8 mouse cellular contexts compared by ENCODE assay signal in genomic region chr2:31472406-31473065, GRCm38 (mm10). TPM values are rescaled to one million over a fixed set of nuclear protein-coding genes. Genes with fewer than 3 reads are reported as not detected.
A peak's percentile ranks its signal among the peaks of the same experiment; 100 is the strongest.
DNase-seq lines count a peak whose midpoint lies in the region; ATAC-seq and TF ChIP-seq lines count a peak whose summit lies in the region.

No protein-coding gene starts in this region.

- no peak for TF ChIP-seq POLR2A in heart, adult 2 months (IDR thresholded peaks at IDR 0.05; ENCODE audit: insufficient read depth, low read depth, low read length)
- TF ChIP-seq POLR2A in thymus, adult 2 months (IDR thresholded peaks at IDR 0.05; ENCODE audit: control insufficient read depth, extremely low read depth, insufficient read depth, low read length, poor library complexity) = no peak

- TF ChIP-seq EP300 in heart, adult 2 months (IDR thresholded peaks at IDR 0.05; ENCODE audit: insufficient read depth, low read depth, low read length) = no peak

- peak overlapping the region; percentile 72 for H3K4me2 ChIP-seq in liver, embryonic 15.5 days

- no peaks in the 10 kb centered on the region for H3K79me2 ChIP-seq in heart, adult 2 months (replicated peaks; ENCODE audit: control insufficient read depth, insufficient read depth, low read length)

- no peaks in the 10 kb centered on the region; the same call in 1 of the 2 replicates for H3K4me1 ChIP-seq in heart, adult 2 months (ENCODE audit: control insufficient read depth, insufficient read depth, low read length)
- peaks cover 22% of the 10 kb centered on the region for H3K4me1 ChIP-seq in thymus, adult 2 months (replicated peaks; ENCODE audit: control insufficient read depth, insufficient read depth, low read length)
- peaks cover 34% of the 10 kb centered on the region for H3K4me1 ChIP-seq in liver, embryonic 15.5 days (replicated peaks)

- H3K9me3 ChIP-seq in liver, embryonic 15.5 days (replicated peaks) = no peaks in the 10 kb centered on the region

- H3K4me3 ChIP-seq in heart, adult 2 months = no peak overlapping the region
- no peak overlapping the region for H3K4me3 ChIP-seq in thymus, adult 2 months (ENCODE audit: control insufficient read depth, insufficient read depth, low read length)
- peak overlapping the region; percentile 56 for H3K4me3 ChIP-seq in liver, embryonic 15.5 days (replicated peaks)

- ATAC-seq in liver, embryonic 15.5 days (ENCODE audit: insufficient read depth) = no peak

- H3K27me3 ChIP-seq in heart, adult 2 months (ENCODE audit: control insufficient read depth, insufficient read depth, low read length) = no peaks in the 10 kb centered on the region
- no peaks in the 10 kb centered on the region for H3K27me3 ChIP-seq in thymus, adult 2 months (ENCODE audit: control insufficient read depth, insufficient read depth, low read length)
- peaks cover 31% of the 10 kb centered on the region; the same call in 1 of the 2 replicates for H3K27me3 ChIP-seq in liver, embryonic 15.5 days

- H3K36me3 ChIP-seq in heart, adult 2 months (ENCODE audit: control insufficient read depth, insufficient read depth, low read length) = no peaks in the 10 kb centered on the region
- H3K36me3 ChIP-seq in thymus, adult 2 months (ENCODE audit: control insufficient read depth, insufficient read depth, low read length) = no peaks in the 10 kb centered on the region
- peaks cover 24% of the 10 kb centered on the region for H3K36me3 ChIP-seq in liver, embryonic 15.5 days (replicated peaks)

- no peak overlapping the region for H3K9ac ChIP-seq in heart, adult 2 months (ENCODE audit: low read depth, low read length)
- H3K9ac ChIP-seq in liver, embryonic 15.5 days = no peak overlapping the region

- DNase-seq in heart, adult 8-10 months (ENCODE audit: low spot score) = peak; percentile 60
- no peak for DNase-seq in heart, adult 2 months
- peak; percentile 73 for DNase-seq in thymus, adult 2 months
- no peak for DNase-seq in thymus, adult 18-20 months
- DNase-seq in embryo, embryonic 10.5 days (ENCODE audit: low spot score) = peak; percentile 77
- peak; percentile 61 to 72 for DNase-seq in spleen, postnatal 36 days (ENCODE audit: low spot score in 2 of 2)
- DNase-seq in cerebellum, adult 8-10 months = no peak

- TF ChIP-seq CTCF in heart, adult 2 months (IDR thresholded peaks at IDR 0.05) = no peak; the same call in 1 of the 2 replicates
- TF ChIP-seq CTCF in thymus, adult 2 months (IDR thresholded peaks at IDR 0.05; ENCODE audit: borderline replicate concordance, control insufficient read depth, extremely low read depth, insufficient read depth, low read length, poor library complexity) = no peak

- intact Hi-C loops in heart, adult 2 months (cut with DNase I) = loop anchor here (1.0 kb wide), 1 partner anchor 37 kb away; no protein-coding TSS in a partner anchor

- 35% methylated on average over 10 of the region's 10 CpGs for WGBS in heart, adult 2 months
- 65% methylated on average over 10 of the region's 10 CpGs for WGBS in thymus, adult 2 months
- WGBS in liver, embryonic 15.5 days (ENCODE audit: insufficient replicate concordance) = 36% methylated on average over 10 of the region's 10 CpGs

- H3K27ac ChIP-seq in heart, adult 2 months = no peak overlapping the region
- H3K27ac ChIP-seq in thymus, adult 2 months (ENCODE audit: control insufficient read depth, insufficient read depth, low read length) = no peak overlapping the region
- no peak overlapping the region for H3K27ac ChIP-seq in liver, embryonic 15.5 days (replicated peaks)

RNA-seq across cellular contexts. Expression of gene Ass1, which starts 2.5 kb away (rescaled TPM):
- total RNA-seq in heart, adult 8-10 months (2022) = 1 to 10 TPM; 5.3 to 7.9 (median 7.0) TPM
- total RNA-seq in heart, adult 2 months (2021) = 1 to 10 TPM; 5.4 to 6.5 TPM
- 4.9 and 7.0 TPM in 2 replicates for polyA plus RNA-seq in heart, adult 2 months (2012; rRNA removed)
- 36.3 and 46.6 TPM in 2 replicates for polyA plus RNA-seq in thymus, adult 2 months (2012; rRNA removed)
- polyA plus RNA-seq in liver, embryonic 15.5 days (2015; fragmentation: Nextera tagmentation; extraction: Ambion mirVana) = 232 and 321 TPM in 2 replicates

Comparison
In these comparisons a context has a peak if more than half of its experiments do, and no peak if none do; other contexts are left out.
1. DNase-seq: peak in heart, adult 8-10 months (single experiment), thymus, adult 2 months (single experiment), embryo, embryonic 10.5 days (single experiment) and spleen, postnatal 36 days (2 of 2); none in heart, adult 2 months (0 of 2), thymus, adult 18-20 months (0 of 2) and cerebellum, adult 8-10 months (single experiment).